Mouse (Mus musculus) midbrain, embryonic 16.5 days (tissue): Measurements from ENCODE around the gene Cyp4x1. TPM values are rescaled to one million over a fixed set of nuclear protein-coding genes. Genes with fewer than 3 reads are reported as not detected.

ENCODE experiments used
- ATAC-seq: fragments of 200-750 bp; cut with Nextera tagmentation; 2 replicates; pipeline ENCODE4 v1.8.0; 2017; ENCODE audit warnings: moderate TSS enrichment
- H3K27ac ChIP-seq: fragments of 300-500 bp; sonication (generic); 2 replicates; pipeline ENCODE4 v1.5.1; 2014; ENCODE audit warnings: mild to moderate bottlenecking, low read length, mixed read lengths
- H3K27me3 ChIP-seq: fragments of 300-500 bp; sonication (generic); 2 replicates; pipeline ENCODE4 v1.6.1; 2014; ENCODE audit warnings: low read depth, low read length, mixed read lengths; ENCODE audit not compliant: control insufficient read depth, insufficient read depth
- H3K36me3 ChIP-seq: fragments of 300-500 bp; sonication (generic); 2 replicates; pipeline ENCODE4 v1.6.1; 2014; ENCODE audit warnings: mild to moderate bottlenecking, low read length, moderate library complexity, mixed read lengths; ENCODE audit not compliant: control insufficient read depth, insufficient read depth
- H3K4me1 ChIP-seq: fragments of 300-500 bp; sonication (generic); 2 replicates; pipeline ENCODE4 v1.6.1; 2014; ENCODE audit warnings: mild to moderate bottlenecking, low read length, mixed read lengths; ENCODE audit not compliant: control insufficient read depth, insufficient read depth
- H3K4me2 ChIP-seq: fragments of 300-500 bp; sonication (generic); 2 replicates; pipeline ENCODE4 v1.6.1; 2014; ENCODE audit warnings: mild to moderate bottlenecking, low read length, mixed read lengths
- H3K4me3 ChIP-seq: fragments of 300-500 bp; sonication (generic); 2 replicates; pipeline ENCODE4 v1.5.1; 2014; ENCODE audit warnings: low read depth, mild to moderate bottlenecking, low read length, moderate library complexity, mixed read lengths
- H3K9ac ChIP-seq: fragments of 300-500 bp; sonication (generic); 2 replicates; pipeline ENCODE4 v1.6.1; 2014; ENCODE audit warnings: low read depth, low read length, mixed read lengths
- H3K9me3 ChIP-seq: fragments of 300-500 bp; sonication (generic); replicated peaks from 2 replicates; pipeline ENCODE4 v1.6.1; 2014; ENCODE audit warnings: mild to moderate bottlenecking, low read length, mixed read lengths; ENCODE audit not compliant: control insufficient read depth, poor library complexity, severe bottlenecking
- WGBS: fragments of 180-500 bp; shearing (Covaris S2); extraction: QIAGEN DNeasy Blood & Tissue Kit; methylation state at CpG from one replicate; pipeline ENCODE4 v1.1.7; 2014; 5-methylcytosine and 5-hydroxymethylcytosine counted together
- polyA plus RNA-seq: library from polyadenylated mRNA; unstranded; fragments of >200 nt; fragmentation: Nextera tagmentation; extraction: Ambion mirVana; gene quantifications from 2 replicates; pipeline ENCODE4 v1.2.1, GENCODE M21; 2015

The Cyp4x1 gene
- polyA plus RNA-seq, 1 experiment from 2014 or later, result 15.4 TPM

DNA sequence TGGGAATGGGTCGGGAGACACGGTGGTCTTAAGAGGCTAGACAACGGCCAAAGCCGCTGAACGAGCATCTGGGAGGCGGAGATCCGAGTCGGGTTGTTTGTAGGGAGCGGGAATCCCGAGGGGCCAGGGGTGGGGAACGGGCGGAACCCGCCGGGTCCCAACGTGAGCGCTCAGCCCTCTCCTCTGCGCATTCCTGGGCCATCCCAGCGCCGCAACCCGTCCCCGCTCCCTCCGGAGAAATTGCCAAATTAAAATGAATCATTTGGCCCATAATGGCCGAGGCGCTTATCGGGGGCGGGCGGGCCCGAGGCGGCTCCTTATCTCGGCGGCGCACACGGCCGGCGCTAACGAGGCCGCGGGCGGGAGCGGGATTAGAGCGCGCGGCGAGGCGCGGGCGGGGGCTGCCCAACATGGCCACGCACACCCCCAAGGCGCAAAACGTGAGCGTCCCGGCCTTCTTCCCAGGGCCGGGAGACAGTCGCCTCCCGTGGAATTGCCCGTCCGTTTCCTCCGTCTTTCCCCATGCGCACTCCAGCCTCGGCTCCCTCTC is 77.6 kb downstream of the Cyp4x1 start, which contains the start of gene Tal1:
TSS of gene Tal1 (plus strand) at position 56 of the 550 bp plus-strand sequence.
- peaks cover 42% of the 10 kb centered on the region for H3K27me3 ChIP-seq
- no peaks in the 10 kb centered on the region for H3K9me3 ChIP-seq
- WGBS, result under 1% methylated on average over 60 of the region's 60 CpGs
- ATAC-seq, result peak; percentile 66
- no peaks in the 10 kb centered on the region for H3K36me3 ChIP-seq
- peaks cover 6% of the 10 kb centered on the region for H3K4me1 ChIP-seq
- peak within 1 kb of the TSS; percentile 45 for H3K4me2 ChIP-seq
- peak within 1 kb of the TSS; percentile 88 for H3K27ac ChIP-seq
- peak within 1 kb of the TSS; percentile 58 for H3K9ac ChIP-seq
- H3K4me3 ChIP-seq, result peak within 1 kb of the TSS; percentile 40

Other genes starting within 250 kb of the Cyp4x1 start
- gene Foxd2, start 225.4 kb downstream of the Cyp4x1 start, polyA plus RNA-seq, result 0.23 and 0.24 TPM in 2 replicates
- gene Foxe3, start 208.3 kb downstream of the Cyp4x1 start, polyA plus RNA-seq, result not detected in 2 replicates
- gene Cmpk1, start 147.0 kb downstream of the Cyp4x1 start, polyA plus RNA-seq, result 218 and 229 TPM in 2 replicates
- 2.0 and 2.1 TPM in 2 replicates for gene Stil, start 134.1 kb downstream of the Cyp4x1 start, polyA plus RNA-seq
- gene Tal1, start 77.9 kb downstream of the Cyp4x1 start, polyA plus RNA-seq, result 4.6 and 6.4 TPM in 2 replicates
- gene Pdzk1ip1, start 45.6 kb downstream of the Cyp4x1 start, polyA plus RNA-seq, result 2.0 and 2.3 TPM in 2 replicates
- not detected in 2 replicates for gene Cyp4a29, start 107.8 kb upstream of the Cyp4x1 start, polyA plus RNA-seq
- gene Cyp4a12a, start 164.8 kb upstream of the Cyp4x1 start, polyA plus RNA-seq, result not detected in 2 replicates